8 mouse cellular contexts compared by ENCODE assay signal in genomic region chr19:9938824-9939303, GRCm38 (mm10). TPM values are rescaled to one million over a fixed set of nuclear protein-coding genes. Genes with fewer than 3 reads are reported as not detected.
DNase-seq lines count a peak whose midpoint lies in the region; ATAC-seq lines count a peak whose summit lies in the region.

No protein-coding gene starts in this region.

- peak; percentile 91 for ATAC-seq in CD4-positive, CD25-positive, alpha-beta regulatory T cell, adult 4 months
- no peak for ATAC-seq in heart, embryonic 15.5 days (replicated peaks; ENCODE audit: insufficient number of reproducible peaks, insufficient read depth, low FRiP score, low read depth)
- peak; percentile 90 for ATAC-seq in megakaryocyte-erythroid progenitor cell, adult 5-6 weeks (replicated peaks; ENCODE audit: low FRiP score, low TSS enrichment, poor library complexity, severe bottlenecking)
- no peak for ATAC-seq in midbrain, embryonic 14.5 days (ENCODE audit: low FRiP score, low TSS enrichment)

- H3K9ac ChIP-seq in heart, embryonic 15.5 days: no peak overlapping the region
- no peak overlapping the region for H3K9ac ChIP-seq in midbrain, embryonic 14.5 days (replicated peaks; ENCODE audit: low read length)

- DNase-seq in adrenal gland, adult 8-10 months: peak; percentile 78
- no peak for DNase-seq in embryo, embryonic 11 days
- DNase-seq in MN1 (ENCODE audit: low spot score): no peak
- DNase-seq in cerebellum, adult 9-11 months: no peak
- DNase-seq in midbrain, embryonic 14.5 days: no peak

- H3K27ac ChIP-seq in heart, embryonic 15.5 days: peak overlapping the region; percentile 13
- no peak overlapping the region for H3K27ac ChIP-seq in midbrain, embryonic 14.5 days (replicated peaks; ENCODE audit: low read depth, low read length)

- no peak overlapping the region for H3K4me3 ChIP-seq in heart, embryonic 15.5 days
- no peak overlapping the region for H3K4me3 ChIP-seq in midbrain, embryonic 14.5 days (replicated peaks; ENCODE audit: low read depth, low read length)

- peaks cover 22% of the 10 kb centered on the region for H3K4me1 ChIP-seq in heart, embryonic 15.5 days (replicated peaks)
- H3K4me1 ChIP-seq in midbrain, embryonic 14.5 days (ENCODE audit: control insufficient read depth, insufficient read depth, low read length): no peaks in the 10 kb centered on the region

- H3K27me3 ChIP-seq in heart, embryonic 15.5 days: no peaks in the 10 kb centered on the region
- H3K27me3 ChIP-seq in midbrain, embryonic 14.5 days (ENCODE audit: control insufficient read depth, insufficient read depth, low read length): no peaks in the 10 kb centered on the region

- H3K36me3 ChIP-seq in heart, embryonic 15.5 days: no peaks in the 10 kb centered on the region
- H3K36me3 ChIP-seq in midbrain, embryonic 14.5 days (ENCODE audit: control insufficient read depth, insufficient read depth, low read length): no peaks in the 10 kb centered on the region

- H3K4me2 ChIP-seq in heart, embryonic 15.5 days: peak overlapping the region; percentile 22
- no peak overlapping the region for H3K4me2 ChIP-seq in midbrain, embryonic 14.5 days (ENCODE audit: low read length)

- no peaks in the 10 kb centered on the region for H3K9me3 ChIP-seq in heart, embryonic 15.5 days (replicated peaks)
- no peaks in the 10 kb centered on the region for H3K9me3 ChIP-seq in midbrain, embryonic 14.5 days (ENCODE audit: control insufficient read depth, low read length)

- 49% methylated on average over 13 of the region's 13 CpGs for WGBS in heart, embryonic 15.5 days
- WGBS in midbrain, embryonic 14.5 days: 81% methylated on average over 13 of the region's 13 CpGs

RNA-seq across cellular contexts. Expression of gene Incenp, which starts 39.5 kb away (rescaled TPM):
- 10 to 100 TPM; 12.8 to 17.5 TPM for polyA plus RNA-seq in CD4-positive, CD25-positive, alpha-beta regulatory T cell, adult 4 months (2017; shearing (Covaris generic))
- total RNA-seq in adrenal gland, adult 8-10 months (2022): 10 to 100 TPM; 13.3 to 19.8 (median 18.5) TPM
- 56.9 and 72.6 TPM in 2 replicates for polyA plus RNA-seq in heart, embryonic 15.5 days (2015; fragmentation: Nextera tagmentation; extraction: Ambion mirVana)
- 147 and 222 TPM in 2 replicates for total RNA-seq in megakaryocyte-erythroid progenitor cell, adult 5-6 weeks (2014; fragmentation: Nextera tagmentation)
- total RNA-seq in megakaryocyte-erythroid progenitor cell, adult 5-6 weeks (2017): 82.0 and 83.4 TPM in 2 replicates
- 18.1 and 21.7 TPM in 2 replicates for polyA plus RNA-seq in midbrain, embryonic 14.5 days (2014; fragmentation: Nextera tagmentation; extraction: Ambion mirVana)

RNA-seq across cellular contexts. Expression of gene Fth1, which starts 41.5 kb away (rescaled TPM):
- 1,000 to 10,000 TPM; 2,170 to 2,387 TPM for polyA plus RNA-seq in CD4-positive, CD25-positive, alpha-beta regulatory T cell, adult 4 months (2017; shearing (Covaris generic))
- total RNA-seq in adrenal gland, adult 8-10 months (2022): 1,000 to 10,000 TPM; 2,860 to 3,469 (median 3,019) TPM
- polyA plus RNA-seq in heart, embryonic 15.5 days (2015; fragmentation: Nextera tagmentation; extraction: Ambion mirVana): 1,879 and 1,985 TPM in 2 replicates
- total RNA-seq in megakaryocyte-erythroid progenitor cell, adult 5-6 weeks (2014; fragmentation: Nextera tagmentation): 1,910 and 1,948 TPM in 2 replicates
- 775 and 886 TPM in 2 replicates for total RNA-seq in megakaryocyte-erythroid progenitor cell, adult 5-6 weeks (2017)
- 1,308 and 1,477 TPM in 2 replicates for polyA plus RNA-seq in midbrain, embryonic 14.5 days (2014; fragmentation: Nextera tagmentation; extraction: Ambion mirVana)

Comparison
In these comparisons a context has a peak if more than half of its experiments do, and no peak if none do; other contexts are left out.
1. ATAC-seq: peak in CD4-positive, CD25-positive, alpha-beta regulatory T cell, adult 4 months (single experiment) and megakaryocyte-erythroid progenitor cell, adult 5-6 weeks (single experiment); none in heart, embryonic 15.5 days (single experiment) and midbrain, embryonic 14.5 days (single experiment).